Mouse (Mus musculus): ENCODE measurements at regions not wholly inside any gene's neighbourhood (a gene's known extent, or its start where the extent isn't known, plus 50 kb on each side); places are given as distances from the start of the nearest gene placed in this dataset.
A peak's percentile ranks its signal among the peaks of the same experiment; 100 is the strongest.

DNA sequence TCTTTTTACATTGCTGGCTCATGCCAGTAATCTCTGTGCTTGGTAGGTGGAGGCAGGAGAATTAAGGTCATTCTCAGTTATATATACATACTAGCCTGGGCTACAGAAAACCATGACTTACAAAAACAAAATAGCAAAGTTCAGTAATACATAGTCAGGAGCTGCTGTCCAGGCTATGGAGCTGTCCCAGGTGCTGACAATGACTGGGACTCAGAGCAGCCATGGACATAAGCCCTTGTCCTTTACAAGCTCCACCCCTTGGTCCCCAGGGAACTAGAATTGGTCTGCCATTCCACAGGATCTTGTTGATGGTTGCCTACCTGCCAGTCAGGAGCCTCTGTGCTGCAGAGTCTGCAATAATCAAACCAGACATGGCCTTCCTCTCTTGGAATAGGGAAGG is 102.8 kb downstream of the Gp2 start:
- H3K4me3 ChIP-seq (ENCODE audit: control insufficient read depth in 1 of 2, insufficient read depth in 1 of 2, low read depth in 2 of 2, low read length in 2 of 2), result no peak overlapping the region
- H3K27ac ChIP-seq (ENCODE audit: control insufficient read depth, low read depth, low read length), result no peak overlapping the region
- H3K4me1 ChIP-seq (ENCODE audit: control insufficient read depth in 1 of 2, insufficient read depth in 2 of 2, low read length in 2 of 2), result no peaks in the 10 kb centered on the region
- no peaks in the 10 kb centered on the region for H3K36me3 ChIP-seq (ENCODE audit: control insufficient read depth in 1 of 2, insufficient read depth in 2 of 2, low read length in 2 of 2)
- no peaks in the 10 kb centered on the region for H3K9me3 ChIP-seq (replicated peaks; ENCODE audit: insufficient read depth, low read length)
- H3K27me3 ChIP-seq (ENCODE audit: control insufficient read depth in 1 of 2, insufficient read depth in 2 of 2, low read length in 2 of 2), result 0 out of 4 replicates have a peak, but pooled peaks cover 0 to 2% of the 10 kb centered on the region in 2 experiments
- H3K79me2 ChIP-seq (ENCODE audit: control insufficient read depth, insufficient read depth, low read length, poor library complexity), result no peaks in the 10 kb centered on the region
- no peak overlapping the region for H3K9ac ChIP-seq (ENCODE audit: control insufficient read depth, low read depth, low read length, poor library complexity, severe bottlenecking)
- no peak for TF ChIP-seq GABPA (IDR thresholded peaks at IDR 0.05; ENCODE audit: low read depth, low read length)
- no peak for TF ChIP-seq POLR2A (IDR thresholded peaks at IDR 0.05; ENCODE audit: control insufficient read depth in 1 of 2, insufficient read depth in 1 of 2, low read depth in 1 of 2, low read length in 2 of 2, poor library complexity in 1 of 2)
- no peak for TF ChIP-seq HCFC1 (IDR thresholded peaks at IDR 0.05; ENCODE audit: low read depth, low read length)
- TF ChIP-seq SMC3 (IDR thresholded peaks at IDR 0.05; ENCODE audit: low read depth, low read length), result no peak
- no peak for TF ChIP-seq ELF1 (IDR thresholded peaks at IDR 0.05; ENCODE audit: low read depth, low read length)
- TF ChIP-seq UBTF (IDR thresholded peaks at IDR 0.05; ENCODE audit: borderline replicate concordance, insufficient read depth, low read depth, low read length), result no peak
- TF ChIP-seq POLR2AphosphoS2 (IDR thresholded peaks at IDR 0.05; ENCODE audit: low read length), result no peak
- no peak for TF ChIP-seq RCOR1 (IDR thresholded peaks at IDR 0.05; ENCODE audit: low read depth, low read length)
- no peak for TF ChIP-seq ZMIZ1 (IDR thresholded peaks at IDR 0.05; ENCODE audit: low read depth, low read length)
- DNase-seq (ENCODE audit: low read depth, low spot score), result peak; percentile 48

DNA sequence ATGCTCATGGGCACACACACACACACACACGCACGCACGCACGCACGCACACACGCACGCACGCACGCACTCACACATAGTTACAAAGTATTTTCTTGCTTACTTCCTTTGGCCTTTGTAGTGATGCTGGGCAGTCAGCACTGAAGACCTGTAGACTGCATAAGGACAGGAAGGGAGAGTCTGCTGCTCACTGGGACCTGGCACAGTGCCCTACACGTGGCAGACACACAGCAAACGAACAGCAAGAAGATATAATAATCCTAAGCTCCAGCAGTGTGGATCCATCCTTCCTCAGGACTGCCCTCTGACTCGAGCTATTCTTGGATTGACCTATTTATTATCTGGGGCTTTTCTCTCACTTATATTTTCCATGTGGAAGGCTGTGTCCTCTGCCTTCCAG is 106.5 kb downstream of the Gp2 start:
- H3K9ac ChIP-seq (ENCODE audit: control insufficient read depth, low read depth, low read length, poor library complexity, severe bottlenecking), result no peak overlapping the region

DNA sequence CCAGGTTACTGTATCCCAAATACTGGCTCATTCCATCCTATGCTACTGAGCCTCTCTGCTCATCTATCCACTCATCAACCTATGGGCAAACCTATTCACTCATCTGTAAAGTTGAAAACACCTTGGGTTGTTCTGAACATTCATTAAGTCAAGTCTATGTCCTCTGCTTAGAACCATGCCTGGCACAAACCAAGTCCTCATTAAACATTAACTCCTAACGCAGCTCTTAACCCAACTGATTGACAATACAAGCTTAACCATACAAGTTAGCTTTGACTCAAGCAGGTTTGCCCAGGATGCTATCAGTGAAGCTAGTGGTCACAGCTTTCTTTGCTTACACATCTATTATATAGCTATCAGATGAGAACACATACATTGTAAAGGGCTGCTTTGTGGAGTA is 108.4 kb downstream of the Gp2 start:
- TF ChIP-seq ZKSCAN1 (IDR thresholded peaks at IDR 0.05; ENCODE audit: low read depth, low read length) (no peak), MAX (IDR thresholded peaks at IDR 0.05; ENCODE audit: low read length) (no peak), MAZ (IDR thresholded peaks at IDR 0.05; ENCODE audit: low read depth, low read length) (no peak), TAL1 (IDR thresholded peaks at IDR 0.05; ENCODE audit: low read length) (no peak), CTCF (IDR thresholded peaks at IDR 0.05 in 2 of 3, conservative IDR thresholded peaks at IDR 0.05 in 1 of 3; ENCODE audit: control insufficient read depth in 1 of 3, insufficient read depth in 1 of 3, low read depth in 2 of 3, low read length in 3 of 3, poor library complexity in 1 of 3, severe bottlenecking in 1 of 3) (no peak)

More for the DNA sequence above, 106.5 kb downstream of the Gp2 start:
- Histone ChIP-seq H3K36me3 (ENCODE audit: control insufficient read depth in 1 of 2, insufficient read depth in 2 of 2, low read length in 2 of 2) (no peaks in the 10 kb centered on the region), H3K27me3 (ENCODE audit: control insufficient read depth in 1 of 2, insufficient read depth in 2 of 2, low read length in 2 of 2) (no peaks in the 10 kb centered on the region), H3K9me3 (replicated peaks; ENCODE audit: insufficient read depth, low read length) (no peaks in the 10 kb centered on the region), H3K4me3 (ENCODE audit: control insufficient read depth in 1 of 2, insufficient read depth in 1 of 2, low read depth in 2 of 2, low read length in 2 of 2) (no peak overlapping the region), H3K4me1 (ENCODE audit: control insufficient read depth in 1 of 2, insufficient read depth in 2 of 2, low read length in 2 of 2) (no peaks in the 10 kb centered on the region), H3K27ac (ENCODE audit: control insufficient read depth, low read depth, low read length) (no peak overlapping the region), H3K79me2 (ENCODE audit: control insufficient read depth, insufficient read depth, low read length, poor library complexity) (no peaks in the 10 kb centered on the region)
- TF ChIP-seq TCF12 (IDR thresholded peaks at IDR 0.05; ENCODE audit: low read depth, low read length), result no peak
- no peak for TF ChIP-seq RCOR1 (IDR thresholded peaks at IDR 0.05; ENCODE audit: low read depth, low read length)
- TF ChIP-seq POLR2AphosphoS2 (IDR thresholded peaks at IDR 0.05; ENCODE audit: low read length), result no peak
- TF ChIP-seq ZMIZ1 (IDR thresholded peaks at IDR 0.05; ENCODE audit: low read depth, low read length), result no peak
- no peak for TF ChIP-seq SMC3 (IDR thresholded peaks at IDR 0.05; ENCODE audit: low read depth, low read length)
- no peak for TF ChIP-seq MYC (IDR thresholded peaks at IDR 0.05; ENCODE audit: low read depth, low read length)
- DNase-seq (ENCODE audit: low read depth, low spot score), result no peak

More for the DNA sequence above, 108.4 kb downstream of the Gp2 start:
- no peak overlapping the region for H3K27ac ChIP-seq (ENCODE audit: control insufficient read depth, low read depth, low read length)
- H3K4me1 ChIP-seq (ENCODE audit: control insufficient read depth in 1 of 2, insufficient read depth in 2 of 2, low read length in 2 of 2), result no peaks in the 10 kb centered on the region
- H3K9me3 ChIP-seq (replicated peaks; ENCODE audit: insufficient read depth, low read length), result no peaks in the 10 kb centered on the region
- H3K4me3 ChIP-seq (ENCODE audit: control insufficient read depth in 1 of 2, insufficient read depth in 1 of 2, low read depth in 2 of 2, low read length in 2 of 2), result no peak overlapping the region
- no peaks in the 10 kb centered on the region for H3K36me3 ChIP-seq (ENCODE audit: control insufficient read depth in 1 of 2, insufficient read depth in 2 of 2, low read length in 2 of 2)
- no peak overlapping the region for H3K9ac ChIP-seq (ENCODE audit: control insufficient read depth, low read depth, low read length, poor library complexity, severe bottlenecking)
- no peaks in the 10 kb centered on the region for H3K79me2 ChIP-seq (ENCODE audit: control insufficient read depth, insufficient read depth, low read length, poor library complexity)
- no peaks in the 10 kb centered on the region for H3K27me3 ChIP-seq (ENCODE audit: control insufficient read depth in 1 of 2, insufficient read depth in 2 of 2, low read length in 2 of 2)
- no peak for DNase-seq (ENCODE audit: low read depth, low spot score)

Measured in MEL (cell line).